Mouse (Mus musculus): Measurements from ENCODE around the gene Stx12. TPM values are rescaled to one million over a fixed set of nuclear protein-coding genes. Genes with fewer than 3 reads are reported as not detected.

The Stx12 gene
- total and polyA plus RNA-seq, 3 experiments = 16.8 to 22.0 TPM; not detected in 1

DNA sequence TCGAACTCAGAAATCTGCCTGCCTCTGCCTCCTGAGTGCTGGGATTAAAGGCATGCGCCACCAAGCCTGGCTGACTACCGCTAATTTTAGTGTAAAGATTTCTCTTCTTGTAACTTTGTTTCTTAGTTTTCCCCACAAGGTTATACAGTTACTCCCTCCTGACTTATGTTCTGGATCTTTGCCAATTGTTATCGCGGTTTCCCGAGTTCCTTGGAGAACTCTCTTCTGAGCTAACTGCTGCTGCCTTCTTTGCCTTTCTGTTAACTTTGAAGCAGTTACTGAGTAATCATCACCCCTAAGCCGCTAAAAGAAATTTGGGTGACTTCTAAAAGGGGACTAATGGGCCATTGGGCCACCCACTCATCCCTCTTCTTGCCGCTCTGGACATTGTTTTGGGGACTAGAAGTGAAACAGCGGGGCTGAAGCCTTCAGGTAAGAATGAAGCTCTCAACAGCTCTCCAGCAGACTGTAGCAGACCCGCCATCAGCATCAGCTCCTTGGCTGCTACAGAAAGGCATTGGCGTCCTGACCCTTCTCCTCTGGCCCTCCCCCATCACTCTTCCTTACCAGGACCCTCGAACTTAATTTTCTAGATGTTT, 78.6 kb downstream of the Stx12 start (continued):
- TF ChIP-seq MAFK (IDR thresholded peaks at IDR 0.05; ENCODE audit: borderline replicate concordance, low read depth, low read length) (peak; percentile 60; the same call in 1 of the 2 replicates), ZC3H11A (IDR thresholded peaks at IDR 0.05; ENCODE audit: low read depth, low read length) (no peak), SIN3A (IDR thresholded peaks at IDR 0.05; ENCODE audit: low read length) (peak; percentile 87), NRF1 (IDR thresholded peaks at IDR 0.05; ENCODE audit: insufficient read depth, low read depth, low read length, poor library complexity, severe bottlenecking) (no peak), NELFE (IDR thresholded peaks at IDR 0.05; ENCODE audit: low read depth, low read length) (peak; percentile 32; the same call in 1 of the 2 replicates), TAL1 (IDR thresholded peaks at IDR 0.05; ENCODE audit: low read length) (no peak), MEF2A (IDR thresholded peaks at IDR 0.05; ENCODE audit: extremely low read depth, insufficient replicate concordance, low read depth, low read length, poor library complexity, severe bottlenecking) (no peak), GABPA (IDR thresholded peaks at IDR 0.05; ENCODE audit: low read depth, low read length) (no peak), MYC (IDR thresholded peaks at IDR 0.05; ENCODE audit: low read depth, low read length) (peak; percentile 54; the same call in 1 of the 2 replicates), CHD2 (IDR thresholded peaks at IDR 0.05; ENCODE audit: low read length) (no peak), RAD21 (IDR thresholded peaks at IDR 0.05; ENCODE audit: low read depth, low read length) (no peak), TCF12 (IDR thresholded peaks at IDR 0.05; ENCODE audit: low read depth, low read length) (peak; percentile 70), ETS1 (IDR thresholded peaks at IDR 0.05; ENCODE audit: low read depth, low read length) (peak; percentile 95), USF1 (IDR thresholded peaks at IDR 0.05; ENCODE audit: low read depth, low read length) (no peak), POLR2AphosphoS5 (IDR thresholded peaks at IDR 0.05; ENCODE audit: borderline replicate concordance, low read depth, low read length) (no peak), POLR2AphosphoS2 (IDR thresholded peaks at IDR 0.05; ENCODE audit: low read length) (peak; percentile 52; the same call in 1 of the 2 replicates), MXI1 (IDR thresholded peaks at IDR 0.05; ENCODE audit: low read depth, low read length) (no peak), MAX (IDR thresholded peaks at IDR 0.05; ENCODE audit: low read length) (peak; percentile 11; the same call in 1 of the 2 replicates), CHD1 (IDR thresholded peaks at IDR 0.05; ENCODE audit: low read depth, low read length) (0 out of 2 replicates have a peak, but pooled peaks have one; percentile 62), ELF1 (IDR thresholded peaks at IDR 0.05; ENCODE audit: low read depth, low read length) (no peak), RCOR1 (IDR thresholded peaks at IDR 0.05; ENCODE audit: low read depth, low read length) (peak; percentile 93), GATA1 (IDR thresholded peaks at IDR 0.05; ENCODE audit: low read depth, low read length) (peak; percentile 95), POLR2A (IDR thresholded peaks at IDR 0.05; ENCODE audit: control insufficient read depth in 1 of 2, insufficient read depth in 1 of 2, low read depth in 1 of 2, low read length in 2 of 2, poor library complexity in 1 of 2) (peak in 1 of 2 experiments; percentile 42; a peak in 1 of 4 replicates)

DNA sequence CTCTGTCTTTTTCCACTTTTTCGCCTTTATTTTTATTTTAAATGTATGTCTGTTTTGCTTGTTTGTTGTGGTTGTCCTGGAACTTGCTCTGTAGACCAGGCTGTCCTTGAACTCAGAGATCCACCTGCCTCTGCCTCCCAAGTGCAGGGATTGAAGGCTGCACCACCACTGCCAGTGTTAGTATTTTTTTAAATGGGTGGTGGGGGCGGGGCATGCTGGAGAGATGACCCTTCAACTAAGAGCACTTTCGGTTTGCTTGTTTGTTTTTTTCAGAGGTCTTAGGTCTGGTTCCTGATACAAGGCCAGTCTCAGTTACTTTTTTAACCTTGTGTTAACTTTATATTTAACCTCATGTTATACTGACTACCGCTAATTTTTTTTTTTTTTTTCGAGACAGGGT, 79.2 kb downstream of the Stx12 start:
- peak; percentile 73 for DNase-seq (ENCODE audit: low read depth, low spot score)
- Histone ChIP-seq H3K9me3 (replicated peaks; ENCODE audit: insufficient read depth, low read length) (no peaks in the 10 kb centered on the region), H3K27me3 (ENCODE audit: control insufficient read depth in 1 of 2, insufficient read depth in 2 of 2, low read length in 2 of 2) (no peaks in the 10 kb centered on the region), H3K9ac (ENCODE audit: control insufficient read depth, low read depth, low read length, poor library complexity, severe bottlenecking) (peak overlapping the region; percentile 3; the same call in 1 of the 2 replicates), H3K27ac (ENCODE audit: control insufficient read depth, low read depth, low read length) (peak overlapping the region; percentile 98), H3K4me3 (ENCODE audit: control insufficient read depth in 1 of 2, insufficient read depth in 1 of 2, low read depth in 2 of 2, low read length in 2 of 2) (peak overlapping the region; percentile 42), H3K79me2 (ENCODE audit: control insufficient read depth, insufficient read depth, low read length, poor library complexity) (no peaks in the 10 kb centered on the region; the same call in 1 of the 2 replicates), H3K36me3 (ENCODE audit: control insufficient read depth in 1 of 2, insufficient read depth in 2 of 2, low read length in 2 of 2) (peaks cover 0 to 40% of the 10 kb centered on the region in 2 experiments; a peak in 2 of 4 replicates), H3K4me1 (ENCODE audit: control insufficient read depth in 1 of 2, insufficient read depth in 2 of 2, low read length in 2 of 2) (peaks cover 24 to 40% of the 10 kb centered on the region in 2 experiments)
- TF ChIP-seq RAD21 (IDR thresholded peaks at IDR 0.05; ENCODE audit: low read depth, low read length) (no peak), MAZ (IDR thresholded peaks at IDR 0.05; ENCODE audit: low read depth, low read length) (no peak), CHD1 (IDR thresholded peaks at IDR 0.05; ENCODE audit: low read depth, low read length) (no peak), MYC (IDR thresholded peaks at IDR 0.05; ENCODE audit: low read depth, low read length) (no peak), MAX (IDR thresholded peaks at IDR 0.05; ENCODE audit: low read length) (no peak), TCF12 (IDR thresholded peaks at IDR 0.05; ENCODE audit: low read depth, low read length) (no peak), RCOR1 (IDR thresholded peaks at IDR 0.05; ENCODE audit: low read depth, low read length) (no peak), ETS1 (IDR thresholded peaks at IDR 0.05; ENCODE audit: low read depth, low read length) (no peak), MXI1 (IDR thresholded peaks at IDR 0.05; ENCODE audit: low read depth, low read length) (no peak), MYB (IDR thresholded peaks at IDR 0.05; ENCODE audit: low read depth, low read length) (no peak)

All from MEL (cell line).